Mouse (Mus musculus) cerebellum, adult 2 months (tissue): ENCODE data around the gene Cep128.

Experiments used
- CTCF ChIP-seq: fragments of 200-500 bp; IDR thresholded peaks from 2 replicates; pipeline ENCODE4 v1.5.1; 2011; ENCODE audit warnings: low read depth, mild to moderate bottlenecking, control low read depth, low read length, moderate library complexity, borderline replicate concordance; ENCODE audit not compliant: insufficient read depth
- POLR2A ChIP-seq: fragments of 200-500 bp; IDR thresholded peaks from 2 replicates; pipeline ENCODE4 v1.6.1; 2011; ENCODE audit warnings: low read length, control low read depth, borderline replicate concordance; ENCODE audit not compliant: insufficient read depth

DNA sequence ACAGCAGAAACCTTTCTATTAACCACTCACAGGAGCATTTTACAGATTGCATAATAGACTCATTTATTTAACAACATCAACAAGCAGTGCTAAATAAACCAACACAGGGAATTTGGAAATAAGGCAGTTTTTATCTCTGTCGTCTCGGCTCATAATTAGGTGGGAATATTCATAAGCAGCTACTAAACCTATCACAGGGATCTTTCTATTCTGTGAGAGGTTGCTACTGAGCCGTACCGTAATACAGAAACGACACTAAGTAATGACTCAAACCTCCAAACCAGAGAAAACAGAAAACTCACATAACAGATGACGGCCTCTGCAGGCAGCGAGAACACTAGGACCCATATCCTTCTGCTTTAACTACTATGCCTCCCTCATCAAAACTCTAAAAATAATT lies 163.6 kb downstream of the Cep128 start:
- TF ChIP-seq CTCF: no peak
- TF ChIP-seq POLR2A: no peak
